Mouse (Mus musculus) heart, postnatal 25 days (tissue): ENCODE results near the gene Snrnp27. TPM values are rescaled to one million over a fixed set of nuclear protein-coding genes. Genes with fewer than 3 reads are reported as not detected.

Source experiments
- DNase-seq: peaks from one replicate; pipeline ENCODE4 v3.0.0; 2022; ENCODE audit warnings: low spot score
- intact Hi-C: fragments of 180-260 bp; cut with DNase I; formaldehyde crosslinking; loops from one replicate; pipeline ENCODE4 v1.15.1; 2025
- total RNA-seq, 2 experiments: library from RNA; stranded (reverse); gene quantifications; 2 replicates each; pipeline ENCODE4 v1.2.3; 2021

Gene Snrnp27
- total RNA-seq, 2 experiments from 2014 or later: 45.6 to 50.7 TPM

GRCm38 (mm10) chr6:86630141-86630540 lies 54.2 kb downstream of the Snrnp27 start:
- no peak for DNase-seq
- intact Hi-C loops: no loop called here

DNA sequence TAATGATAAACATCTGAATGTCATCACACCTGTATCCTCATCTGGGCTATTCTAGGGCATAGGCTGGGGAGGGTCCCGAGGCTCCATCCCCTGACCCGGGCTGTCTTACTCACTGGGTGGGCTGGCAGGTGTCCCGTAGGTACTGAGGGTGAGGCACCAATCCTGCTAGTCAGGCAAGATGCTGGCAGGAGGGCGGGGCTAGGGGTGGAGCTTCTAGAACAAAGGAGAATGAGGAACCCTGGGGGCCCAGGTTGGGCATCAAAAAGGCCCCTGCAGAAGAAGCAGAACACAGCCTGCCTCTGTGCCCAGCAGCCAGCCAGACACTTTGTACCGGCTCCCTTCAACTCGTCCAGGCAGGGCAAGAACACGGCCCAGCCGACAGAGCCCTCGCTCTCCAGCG lies 56.4 kb downstream of the Snrnp27 start, which contains the start of gene Asprv1:
Asprv1 (plus strand) TSS at position 219 of the 400 bp plus-strand sequence.
- intact Hi-C loops: no loop called here
- no peak for DNase-seq

Other genes starting within 250 kb of the Snrnp27 start
- 10 to 100 TPM in 1 of 2 experiments, 1 to 10 TPM in 1; 9.1 to 12.4 TPM for gene C87436, start 246.1 kb downstream of the Snrnp27 start, total RNA-seq
- gene Pcbp1, start 158.2 kb downstream of the Snrnp27 start, total RNA-seq: 100 to 1,000 TPM; 153 to 166 TPM
- gene Asprv1, start 56.4 kb downstream of the Snrnp27 start, total RNA-seq: under 1 TPM in 1 of 2 experiments, not detected in 1; 0.16 TPM
- 1 to 10 TPM; 7.5 to 9.1 TPM for gene Mxd1, start 15.4 kb downstream of the Snrnp27 start, total RNA-seq
- 1 to 10 TPM; 4.7 to 5.7 TPM for gene Gmcl1, start 48.9 kb upstream of the Snrnp27 start, total RNA-seq
- gene Anxa4, start 109.1 kb upstream of the Snrnp27 start, total RNA-seq: 10 to 100 TPM; 30.1 to 31.5 TPM
- gene Aak1, start 165.0 kb upstream of the Snrnp27 start, total RNA-seq: 10 to 100 TPM; 75.4 to 89.1 TPM